Mouse (Mus musculus): ENCODE data around the gene Tmem210. TPM values are rescaled to one million over a fixed set of nuclear protein-coding genes. Genes with fewer than 3 reads are reported as not detected.
A peak's percentile ranks its signal among the peaks of the same experiment; 100 is the strongest.

Tmem210 gene
- total and polyA plus RNA-seq, 2 experiments: not detected

DNA sequence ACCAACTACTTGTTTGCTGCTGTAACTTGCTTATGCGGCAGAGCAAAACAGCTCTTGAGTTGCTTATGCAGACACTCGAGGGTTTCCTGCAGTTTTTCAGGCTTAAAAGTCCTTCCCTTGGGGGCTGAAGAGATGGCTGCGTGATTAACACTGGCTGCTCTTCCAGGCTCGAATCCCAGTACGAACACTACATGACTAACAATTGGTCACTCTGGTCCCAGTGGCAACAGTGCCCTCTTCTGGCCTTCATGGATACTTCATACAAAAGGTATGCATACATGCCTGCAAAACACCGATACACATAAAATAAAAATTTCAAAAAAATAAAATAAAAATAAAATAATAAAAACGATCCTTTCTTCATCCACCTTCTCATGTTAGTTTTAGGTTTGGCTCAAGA, 40.5 kb downstream of the Tmem210 start:
- no peaks in the 10 kb centered on the region for H3K27me3 ChIP-seq (ENCODE audit: control insufficient read depth, insufficient read depth, low read length)
- peaks cover 4% of the 10 kb centered on the region; the same call in 1 of the 2 replicates for H3K4me1 ChIP-seq (ENCODE audit: control insufficient read depth, insufficient read depth, low read length)
- H3K79me2 ChIP-seq (ENCODE audit: control insufficient read depth, insufficient read depth, low read length): peaks cover 5% of the 10 kb centered on the region; the same call in 1 of the 2 replicates
- TF ChIP-seq POLR2A (IDR thresholded peaks at IDR 0.05; ENCODE audit: extremely low read depth, insufficient read depth, low read length): no peak
- peak; percentile 40 for TF ChIP-seq CTCF (IDR thresholded peaks at IDR 0.05; ENCODE audit: low read depth, low read length)
- no peaks in the 10 kb centered on the region for H3K36me3 ChIP-seq (ENCODE audit: control insufficient read depth, insufficient read depth, low read length)
- no peak overlapping the region for H3K4me3 ChIP-seq (ENCODE audit: insufficient read depth, low read depth, low read length)
- no peak overlapping the region for H3K27ac ChIP-seq (replicated peaks; ENCODE audit: insufficient read depth, low read depth, low read length)
- peak; percentile 27 for DNase-seq (ENCODE audit: extremely low read depth, low read depth, low spot score)
- 41% methylated on average over 7 of the region's 7 CpGs for WGBS
- H3K9ac ChIP-seq (ENCODE audit: low read depth, low read length): no peak overlapping the region

DNA sequence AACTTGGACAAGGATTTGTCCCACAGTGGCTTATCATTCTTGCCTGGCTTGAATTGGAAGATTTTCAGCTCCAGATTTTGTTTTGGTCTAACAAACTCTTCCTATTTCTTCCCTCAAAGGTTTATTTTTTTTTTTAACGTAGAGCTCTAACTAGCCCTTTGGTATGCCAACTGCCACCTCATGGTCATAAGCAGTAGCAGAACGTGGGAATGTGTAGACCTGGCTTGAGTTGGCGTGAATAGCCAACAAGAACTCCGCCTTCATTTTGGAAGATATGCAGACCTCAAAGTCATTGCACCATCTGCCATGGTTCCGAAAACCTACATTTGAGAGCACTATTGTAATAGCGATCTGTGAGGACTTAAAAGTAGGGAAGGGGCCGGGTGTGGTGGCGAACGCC, 43.5 kb downstream of the Tmem210 start:
- H3K27ac ChIP-seq (replicated peaks; ENCODE audit: insufficient read depth, low read depth, low read length): no peak overlapping the region
- peak overlapping the region; percentile 25; the same call in 1 of the 2 replicates for H3K4me3 ChIP-seq (ENCODE audit: insufficient read depth, low read depth, low read length)
- H3K27me3 ChIP-seq (ENCODE audit: control insufficient read depth, insufficient read depth, low read length): no peaks in the 10 kb centered on the region
- H3K4me1 ChIP-seq (ENCODE audit: control insufficient read depth, insufficient read depth, low read length): peaks cover 6% of the 10 kb centered on the region; the same call in 1 of the 2 replicates
- DNase-seq (ENCODE audit: extremely low read depth, low read depth, low spot score): no peak
- no peak overlapping the region for H3K9ac ChIP-seq (ENCODE audit: low read depth, low read length)
- H3K79me2 ChIP-seq (ENCODE audit: control insufficient read depth, insufficient read depth, low read length): peaks cover 5% of the 10 kb centered on the region; the same call in 1 of the 2 replicates
- TF ChIP-seq POLR2A (IDR thresholded peaks at IDR 0.05; ENCODE audit: extremely low read depth, insufficient read depth, low read length) (no peak), CTCF (IDR thresholded peaks at IDR 0.05; ENCODE audit: low read depth, low read length) (no peak)
- WGBS: 52% methylated on average over 9 of the region's 9 CpGs
- peaks cover 4% of the 10 kb centered on the region; the same call in 1 of the 2 replicates for H3K36me3 ChIP-seq (ENCODE audit: control insufficient read depth, insufficient read depth, low read length)

DNA sequence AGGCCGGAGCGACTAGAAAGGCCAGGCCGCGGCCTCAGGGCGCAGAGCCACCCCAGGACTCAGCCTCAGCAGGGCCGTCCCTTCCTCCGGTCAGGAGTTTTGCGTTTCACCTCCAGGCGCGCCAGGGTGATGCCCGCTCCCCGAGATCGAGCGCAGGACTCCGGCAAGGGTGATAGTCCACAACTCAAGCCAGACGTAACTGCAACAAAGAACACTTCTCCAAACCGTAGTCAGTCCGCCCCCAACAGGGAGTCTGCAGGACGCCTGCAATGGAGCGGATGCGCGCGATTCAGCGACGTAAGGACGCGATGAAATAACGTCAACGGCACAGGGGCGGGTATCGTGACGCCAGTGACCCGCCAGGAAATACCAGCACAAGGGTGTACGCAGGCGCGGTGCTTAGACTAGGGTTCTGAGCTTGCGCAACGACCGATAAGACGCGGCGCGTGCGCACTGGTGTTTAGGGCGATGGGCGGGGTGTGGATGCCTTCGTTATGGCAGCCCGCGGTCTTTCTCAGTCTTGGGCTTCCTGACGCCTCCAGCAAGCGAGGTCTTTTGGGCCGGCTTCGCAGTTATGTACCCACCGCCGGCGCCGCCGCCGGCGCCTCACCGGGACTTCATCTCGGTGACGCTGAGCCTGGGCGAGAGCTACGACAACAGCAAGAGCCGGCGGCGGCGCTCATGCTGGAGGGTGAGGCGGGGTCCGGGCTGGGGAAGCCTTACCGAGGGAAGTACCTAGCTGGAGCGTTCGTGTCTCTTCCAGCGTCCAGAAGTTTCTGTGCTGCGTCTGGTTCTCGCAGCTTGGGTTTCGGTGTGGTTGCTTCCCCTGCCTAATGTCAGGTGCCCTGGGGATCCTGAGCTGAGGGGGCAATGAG, 44.6 kb downstream of the Tmem210 start, which contains the start of gene Man1b1:
Man1b1 (plus strand) TSS at position 53 of the 875 bp plus-strand sequence.
- Histone ChIP-seq H3K9ac (ENCODE audit: low read depth, low read length) (peak within 1 kb of the TSS; percentile 86), H3K27me3 (ENCODE audit: control insufficient read depth, insufficient read depth, low read length) (no peaks in the 10 kb centered on the region), H3K79me2 (ENCODE audit: control insufficient read depth, insufficient read depth, low read length) (peaks cover 5% of the 10 kb centered on the region; the same call in 1 of the 2 replicates), H3K27ac (replicated peaks; ENCODE audit: insufficient read depth, low read depth, low read length) (peak within 1 kb of the TSS; percentile 61), H3K36me3 (ENCODE audit: control insufficient read depth, insufficient read depth, low read length) (peaks cover 5% of the 10 kb centered on the region; the same call in 1 of the 2 replicates), H3K4me1 (ENCODE audit: control insufficient read depth, insufficient read depth, low read length) (peaks cover 6% of the 10 kb centered on the region; the same call in 1 of the 2 replicates), H3K4me3 (ENCODE audit: insufficient read depth, low read depth, low read length) (peak within 1 kb of the TSS; percentile 88)
- DNase-seq (ENCODE audit: extremely low read depth, low read depth, low spot score): peak; percentile 94
- under 1% methylated on average over 78 of the region's 78 CpGs for WGBS
- peak; percentile 24; the same call in 1 of the 2 replicates for TF ChIP-seq CTCF (IDR thresholded peaks at IDR 0.05; ENCODE audit: low read depth, low read length)
- TF ChIP-seq POLR2A (IDR thresholded peaks at IDR 0.05; ENCODE audit: extremely low read depth, insufficient read depth, low read length): peak; percentile 69

DNA sequence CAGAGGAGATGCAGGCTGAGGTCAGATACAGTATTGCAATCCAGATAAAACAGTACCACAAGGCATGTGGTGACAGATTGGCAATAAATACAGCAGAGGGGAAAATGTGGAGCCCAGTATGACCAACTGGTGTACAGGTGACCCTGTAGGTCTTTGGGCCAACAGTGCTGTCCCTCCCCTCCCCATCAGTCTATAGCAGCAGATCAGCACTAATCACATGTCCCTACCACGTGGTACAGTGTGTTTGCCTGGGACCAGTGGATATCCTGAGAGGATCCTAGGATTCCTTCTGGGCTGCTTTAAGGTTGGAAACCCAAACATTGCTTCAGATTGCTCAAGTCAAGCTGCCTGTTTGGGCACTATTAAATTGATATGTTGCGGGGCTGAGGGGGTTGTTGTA, 45.6 kb downstream of the Tmem210 start:
- no peak for TF ChIP-seq POLR2A (IDR thresholded peaks at IDR 0.05; ENCODE audit: extremely low read depth, insufficient read depth, low read length)
- H3K9ac ChIP-seq (ENCODE audit: low read depth, low read length): no peak overlapping the region
- H3K4me3 ChIP-seq (ENCODE audit: insufficient read depth, low read depth, low read length): no peak overlapping the region
- no peaks in the 10 kb centered on the region for H3K27me3 ChIP-seq (ENCODE audit: control insufficient read depth, insufficient read depth, low read length)
- peaks cover 12% of the 10 kb centered on the region; the same call in 1 of the 2 replicates for H3K36me3 ChIP-seq (ENCODE audit: control insufficient read depth, insufficient read depth, low read length)
- 73% methylated on average over 2 of the region's 2 CpGs for WGBS
- no peak for DNase-seq (ENCODE audit: extremely low read depth, low read depth, low spot score)
- peaks cover 5% of the 10 kb centered on the region; the same call in 1 of the 2 replicates for H3K79me2 ChIP-seq (ENCODE audit: control insufficient read depth, insufficient read depth, low read length)
- H3K27ac ChIP-seq (replicated peaks; ENCODE audit: insufficient read depth, low read depth, low read length): no peak overlapping the region
- peaks cover 6% of the 10 kb centered on the region; the same call in 1 of the 2 replicates for H3K4me1 ChIP-seq (ENCODE audit: control insufficient read depth, insufficient read depth, low read length)

DNA sequence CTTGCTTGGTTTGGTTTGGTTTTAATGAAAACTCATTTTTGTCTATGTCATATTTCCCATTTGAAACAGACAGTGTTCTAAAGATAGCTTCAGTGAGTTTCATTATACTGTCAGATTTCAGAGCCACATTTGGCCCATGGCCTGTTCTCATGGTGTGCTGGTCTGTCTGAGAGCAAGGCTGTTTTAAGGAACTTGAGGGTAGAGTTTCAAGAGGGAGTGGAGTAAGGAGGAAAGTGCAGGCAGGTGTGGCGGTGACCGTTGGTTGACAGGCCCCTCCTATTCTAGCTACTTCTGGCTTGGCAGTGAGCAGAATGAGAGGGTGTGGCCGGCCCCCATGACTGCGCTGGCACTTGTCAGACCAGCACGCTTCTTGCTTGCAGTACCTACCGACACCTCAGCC, 50.4 kb downstream of the Tmem210 start:
- no peak for TF ChIP-seq CTCF (IDR thresholded peaks at IDR 0.05; ENCODE audit: low read depth, low read length)
- 92% methylated on average over 6 of the region's 6 CpGs for WGBS
- Histone ChIP-seq H3K4me1 (ENCODE audit: control insufficient read depth, insufficient read depth, low read length) (peaks cover 2% of the 10 kb centered on the region; the same call in 1 of the 2 replicates), H3K27me3 (ENCODE audit: control insufficient read depth, insufficient read depth, low read length) (no peaks in the 10 kb centered on the region), H3K9ac (ENCODE audit: low read depth, low read length) (no peak overlapping the region), H3K79me2 (ENCODE audit: control insufficient read depth, insufficient read depth, low read length) (no peaks in the 10 kb centered on the region), H3K36me3 (ENCODE audit: control insufficient read depth, insufficient read depth, low read length) (peaks cover 17% of the 10 kb centered on the region; the same call in 1 of the 2 replicates), H3K27ac (replicated peaks; ENCODE audit: insufficient read depth, low read depth, low read length) (no peak overlapping the region), H3K4me3 (ENCODE audit: insufficient read depth, low read depth, low read length) (no peak overlapping the region)
- DNase-seq (ENCODE audit: extremely low read depth, low read depth, low spot score): no peak

Other genes with a start within 250 kb of the Tmem210 start
Only the 30 nearest of the 34 such genes appear.
- not detected in 2 replicates for gene Noxa1, start 193.0 kb upstream of the Tmem210 start, total RNA-seq (2014; rRNA removed)
- 0.15 TPM in 1 of 2 replicates, not detected in the other for gene Noxa1, start 193.0 kb upstream of the Tmem210 start, polyA plus RNA-seq (2012; rRNA removed)
- 0.74 and 2.1 TPM in 2 replicates for gene Nrarp, start 107.4 kb upstream of the Tmem210 start, total RNA-seq (2014; rRNA removed)
- 1.5 and 1.6 TPM in 2 replicates for gene Nrarp, start 107.4 kb upstream of the Tmem210 start, polyA plus RNA-seq (2012; rRNA removed)
- 4.6 TPM in 2 replicates for gene Tor4a, start 91.3 kb upstream of the Tmem210 start, total RNA-seq (2014; rRNA removed)
- gene Tor4a, start 91.3 kb upstream of the Tmem210 start, polyA plus RNA-seq (2012; rRNA removed): 4.3 and 7.0 TPM in 2 replicates
- gene Nelfb, start 76.7 kb upstream of the Tmem210 start, total RNA-seq (2014; rRNA removed): 18.4 and 19.1 TPM in 2 replicates
- 22.4 and 27.5 TPM in 2 replicates for gene Nelfb, start 76.7 kb upstream of the Tmem210 start, polyA plus RNA-seq (2012; rRNA removed)
- gene Stpg3, start 73.5 kb upstream of the Tmem210 start, total RNA-seq (2014; rRNA removed): not detected in 2 replicates
- not detected in 2 replicates for gene Stpg3, start 73.5 kb upstream of the Tmem210 start, polyA plus RNA-seq (2012; rRNA removed)
- not detected in 2 replicates for gene Fam166a, start 69.4 kb upstream of the Tmem210 start, total RNA-seq (2014; rRNA removed)
- gene Fam166a, start 69.4 kb upstream of the Tmem210 start, polyA plus RNA-seq (2012; rRNA removed): 0.07 TPM in 1 of 2 replicates, not detected in the other
- 80.5 and 129 TPM in 2 replicates for gene Tubb4b, start 63.4 kb upstream of the Tmem210 start, total RNA-seq (2014; rRNA removed)
- gene Tubb4b, start 63.4 kb upstream of the Tmem210 start, polyA plus RNA-seq (2012; rRNA removed): 253 and 254 TPM in 2 replicates
- gene Slc34a3, start 53.8 kb upstream of the Tmem210 start, total RNA-seq (2014; rRNA removed): not detected in 2 replicates
- gene Slc34a3, start 53.8 kb upstream of the Tmem210 start, polyA plus RNA-seq (2012; rRNA removed): not detected in 2 replicates
- gene Rnf224, start 51.4 kb upstream of the Tmem210 start, total RNA-seq (2014; rRNA removed): not detected in 2 replicates
- not detected in 2 replicates for gene Rnf224, start 51.4 kb upstream of the Tmem210 start, polyA plus RNA-seq (2012; rRNA removed)
- not detected in 2 replicates for gene Rnf208, start 45.9 kb upstream of the Tmem210 start, total RNA-seq (2014; rRNA removed)
- gene Rnf208, start 45.9 kb upstream of the Tmem210 start, polyA plus RNA-seq (2012; rRNA removed): 0.27 and 0.48 TPM in 2 replicates
- not detected in 2 replicates for gene Cysrt1, start 45.7 kb upstream of the Tmem210 start, total RNA-seq (2014; rRNA removed)
- 0.17 TPM in 1 of 2 replicates, not detected in the other for gene Cysrt1, start 45.7 kb upstream of the Tmem210 start, polyA plus RNA-seq (2012; rRNA removed)
- 2.2 and 3.4 TPM in 2 replicates for gene AL732309.1, start 41.3 kb upstream of the Tmem210 start, total RNA-seq (2014; rRNA removed)
- gene AL732309.1, start 41.3 kb upstream of the Tmem210 start, polyA plus RNA-seq (2012; rRNA removed): 4.0 and 7.3 TPM in 2 replicates
- 13.8 and 14.5 TPM in 2 replicates for gene Tmem203, start 32.7 kb upstream of the Tmem210 start, total RNA-seq (2014; rRNA removed)
- 38.5 and 43.7 TPM in 2 replicates for gene Tmem203, start 32.7 kb upstream of the Tmem210 start, polyA plus RNA-seq (2012; rRNA removed)
- gene Tprn, start 25.5 kb upstream of the Tmem210 start, total RNA-seq (2014; rRNA removed): 0.55 and 2.6 TPM in 2 replicates
- gene Tprn, start 25.5 kb upstream of the Tmem210 start, polyA plus RNA-seq (2012; rRNA removed): 4.2 and 4.3 TPM in 2 replicates
- 12.7 and 17.6 TPM in 2 replicates for gene Ssna1, start 15.7 kb upstream of the Tmem210 start, total RNA-seq (2014; rRNA removed)
- 23.0 and 25.5 TPM in 2 replicates for gene Ssna1, start 15.7 kb upstream of the Tmem210 start, polyA plus RNA-seq (2012; rRNA removed)
- 24.0 and 24.6 TPM in 2 replicates for gene Anapc2, start 15.7 kb upstream of the Tmem210 start, total RNA-seq (2014; rRNA removed)
- 45.8 and 52.1 TPM in 2 replicates for gene Anapc2, start 15.7 kb upstream of the Tmem210 start, polyA plus RNA-seq (2012; rRNA removed)
- not detected in 2 replicates for gene Lrrc26, start 1.8 kb downstream of the Tmem210 start, total RNA-seq (2014; rRNA removed)
- gene Lrrc26, start 1.8 kb downstream of the Tmem210 start, polyA plus RNA-seq (2012; rRNA removed): 0.07 and 0.10 TPM in 2 replicates
- gene Grin1, start 31.0 kb downstream of the Tmem210 start, total RNA-seq (2014; rRNA removed): 0.07 TPM in 1 of 2 replicates, not detected in the other
- gene Grin1, start 31.0 kb downstream of the Tmem210 start, polyA plus RNA-seq (2012; rRNA removed): not detected in 2 replicates
- 17.3 and 19.5 TPM in 2 replicates for gene Man1b1, start 44.2 kb downstream of the Tmem210 start, total RNA-seq (2014; rRNA removed)
- gene Man1b1, start 44.2 kb downstream of the Tmem210 start, polyA plus RNA-seq (2012; rRNA removed): 8.1 TPM in 2 replicates
- gene Dpp7, start 68.2 kb downstream of the Tmem210 start, total RNA-seq (2014; rRNA removed): 26.9 and 30.1 TPM in 2 replicates
- 28.6 and 45.1 TPM in 2 replicates for gene Dpp7, start 68.2 kb downstream of the Tmem210 start, polyA plus RNA-seq (2012; rRNA removed)
- 3.3 and 5.4 TPM in 2 replicates for gene Uap1l1, start 77.5 kb downstream of the Tmem210 start, total RNA-seq (2014; rRNA removed)
- 3.0 and 8.1 TPM in 2 replicates for gene Uap1l1, start 77.5 kb downstream of the Tmem210 start, polyA plus RNA-seq (2012; rRNA removed)
- gene Sapcd2, start 84.2 kb downstream of the Tmem210 start, total RNA-seq (2014; rRNA removed): 0.47 TPM in 1 of 2 replicates, not detected in the other
- gene Sapcd2, start 84.2 kb downstream of the Tmem210 start, polyA plus RNA-seq (2012; rRNA removed): not detected in 2 replicates
- 0.87 and 0.92 TPM in 2 replicates for gene Entpd2, start 107.7 kb downstream of the Tmem210 start, total RNA-seq (2014; rRNA removed)
- 5.6 and 9.7 TPM in 2 replicates for gene Entpd2, start 107.7 kb downstream of the Tmem210 start, polyA plus RNA-seq (2012; rRNA removed)
- 1.7 and 3.6 TPM in 2 replicates for gene Npdc1, start 111.2 kb downstream of the Tmem210 start, total RNA-seq (2014; rRNA removed)
- 8.4 and 8.9 TPM in 2 replicates for gene Npdc1, start 111.2 kb downstream of the Tmem210 start, polyA plus RNA-seq (2012; rRNA removed)
- gene Fut7, start 135.1 kb downstream of the Tmem210 start, total RNA-seq (2014; rRNA removed): 0.13 TPM in 1 of 2 replicates, not detected in the other
- 0.07 and 0.21 TPM in 2 replicates for gene Fut7, start 135.1 kb downstream of the Tmem210 start, polyA plus RNA-seq (2012; rRNA removed)
- 11.1 and 13.4 TPM in 2 replicates for gene Abca2, start 140.6 kb downstream of the Tmem210 start, total RNA-seq (2014; rRNA removed)
- 40.9 and 48.7 TPM in 2 replicates for gene Abca2, start 140.6 kb downstream of the Tmem210 start, polyA plus RNA-seq (2012; rRNA removed)
- gene Clic3, start 168.7 kb downstream of the Tmem210 start, total RNA-seq (2014; rRNA removed): 0.18 and 0.54 TPM in 2 replicates
- gene Clic3, start 168.7 kb downstream of the Tmem210 start, polyA plus RNA-seq (2012; rRNA removed): 6.2 and 9.2 TPM in 2 replicates
- 30.6 and 36.8 TPM in 2 replicates for gene Paxx, start 172.9 kb downstream of the Tmem210 start, total RNA-seq (2014; rRNA removed)
- gene Paxx, start 172.9 kb downstream of the Tmem210 start, polyA plus RNA-seq (2012; rRNA removed): 173 and 181 TPM in 2 replicates
- 7.7 and 8.9 TPM in 2 replicates for gene Ptgds, start 181.9 kb downstream of the Tmem210 start, total RNA-seq (2014; rRNA removed)
- gene Ptgds, start 181.9 kb downstream of the Tmem210 start, polyA plus RNA-seq (2012; rRNA removed): 18.7 and 40.2 TPM in 2 replicates
- gene Lcn12, start 205.8 kb downstream of the Tmem210 start, total RNA-seq (2014; rRNA removed): 0.40 TPM in 1 of 2 replicates, not detected in the other
- 0.25 and 0.27 TPM in 2 replicates for gene Lcn12, start 205.8 kb downstream of the Tmem210 start, polyA plus RNA-seq (2012; rRNA removed)

Data from liver, adult 2 months (tissue).